Mouse (Mus musculus) forebrain, embryonic 13.5 days (tissue): ENCODE data around the gene Slc25a47. TPM values are rescaled to one million over a fixed set of nuclear protein-coding genes. Genes with fewer than 3 reads are reported as not detected.

Experiments
- ATAC-seq: fragments of 200-750 bp; cut with Nextera tagmentation; 2 replicates; pipeline ENCODE4 v1.8.0; 2017
- H3K27ac ChIP-seq: fragments of 300-500 bp; sonication (generic); 2 replicates; pipeline ENCODE4 v1.5.1; 2015; ENCODE audit warnings: inconsistent platforms, mild to moderate bottlenecking, moderate library complexity
- H3K27me3 ChIP-seq: fragments of 300-500 bp; sonication (generic); 2 replicates; pipeline ENCODE4 v1.6.1; 2015; ENCODE audit warnings: mild to moderate bottlenecking, inconsistent platforms
- H3K36me3 ChIP-seq: fragments of 300-500 bp; sonication (generic); 2 replicates; pipeline ENCODE4 v1.6.1; 2015; ENCODE audit warnings: mild to moderate bottlenecking, inconsistent platforms; ENCODE audit not compliant: poor library complexity, severe bottlenecking
- H3K4me1 ChIP-seq: fragments of 300-500 bp; sonication (generic); 2 replicates; pipeline ENCODE4 v1.6.1; 2015; ENCODE audit warnings: inconsistent platforms
- H3K4me2 ChIP-seq: fragments of 300-500 bp; sonication (generic); 2 replicates; pipeline ENCODE4 v1.6.1; 2015; ENCODE audit warnings: inconsistent platforms, mild to moderate bottlenecking, moderate library complexity
- H3K4me3 ChIP-seq: fragments of 300-500 bp; sonication (generic); 2 replicates; pipeline ENCODE4 v1.5.1; 2015; ENCODE audit warnings: mild to moderate bottlenecking, inconsistent platforms
- H3K9ac ChIP-seq: fragments of 300-500 bp; sonication (generic); 2 replicates; pipeline ENCODE4 v1.6.1; 2015; ENCODE audit warnings: mild to moderate bottlenecking, inconsistent platforms
- H3K9me3 ChIP-seq: fragments of 300-500 bp; sonication (generic); replicated peaks from 2 replicates; pipeline ENCODE4 v1.6.1; 2016; ENCODE audit warnings: inconsistent platforms
- WGBS: fragments of 180-500 bp; shearing (Covaris S2); methylation state at CpG from one replicate; pipeline ENCODE4 v1.1.7; 2015; 5-methylcytosine and 5-hydroxymethylcytosine counted together
- polyA plus RNA-seq: library from polyadenylated mRNA; unstranded; fragments of >200 nt; fragmentation: Nextera tagmentation; extraction: Ambion mirVana; gene quantifications from 2 replicates; pipeline ENCODE4 v1.2.1, GENCODE M21; 2015

The Slc25a47 gene
- polyA plus RNA-seq, 1 experiment from 2014 or later, result 15.6 TPM

- no peaks in the 10 kb centered on the region for H3K9me3 ChIP-seq
- H3K9ac ChIP-seq, result no peak overlapping the region
- no peak overlapping the region for H3K4me2 ChIP-seq
- peaks cover 11% of the 10 kb centered on the region; the same call in 1 of the 2 replicates for H3K4me1 ChIP-seq
- H3K27ac ChIP-seq, result no peak overlapping the region
- ATAC-seq, result no peak
- H3K27me3 ChIP-seq, result no peaks in the 10 kb centered on the region
- 90% methylated on average over 7 of the region's 7 CpGs for WGBS
- peaks cover 42% of the 10 kb centered on the region for H3K36me3 ChIP-seq
- no peak overlapping the region for H3K4me3 ChIP-seq
These were observed 25.5 kb upstream of the Slc25a47 start for GRCm38 (mm10) chr12:108810309-108810708.

DNA sequence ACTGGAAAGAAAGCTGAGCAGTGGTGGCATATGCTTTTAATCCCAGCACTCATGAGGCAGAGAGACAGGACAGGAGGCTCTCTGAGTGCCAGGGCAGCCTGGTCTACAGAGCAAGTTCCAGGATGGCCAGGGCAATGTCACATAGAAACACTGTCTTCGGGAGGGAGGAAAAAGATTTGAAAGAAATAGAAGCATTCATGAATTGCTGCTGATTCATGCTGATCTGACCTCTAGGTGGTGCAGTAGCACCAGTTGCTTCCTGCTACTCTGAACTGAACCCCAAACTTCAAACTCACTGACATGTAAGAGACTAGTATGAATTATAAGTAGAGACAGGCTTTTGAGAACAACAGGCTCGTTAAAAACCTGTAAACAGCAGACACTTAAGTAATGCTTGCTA lies 24.7 kb upstream of the Slc25a47 start:
- Histone ChIP-seq H3K36me3 (peaks cover 42% of the 10 kb centered on the region), H3K27ac (no peak overlapping the region), H3K9ac (no peak overlapping the region), H3K4me3 (no peak overlapping the region), H3K4me1 (peaks cover 11% of the 10 kb centered on the region; the same call in 1 of the 2 replicates), H3K9me3 (no peaks in the 10 kb centered on the region), H3K27me3 (no peaks in the 10 kb centered on the region), H3K4me2 (no peak overlapping the region)
- 58% methylated on average over 2 of the region's 2 CpGs for WGBS
- no peak for ATAC-seq

GRCm38 (mm10) chr12:108812463-108812862 lies 23.4 kb upstream of the Slc25a47 start:
- Histone ChIP-seq H3K27ac (no peak overlapping the region), H3K4me2 (no peak overlapping the region), H3K9me3 (no peaks in the 10 kb centered on the region), H3K27me3 (no peaks in the 10 kb centered on the region), H3K36me3 (peaks cover 46% of the 10 kb centered on the region), H3K4me1 (peaks cover 11% of the 10 kb centered on the region; the same call in 1 of the 2 replicates), H3K9ac (no peak overlapping the region), H3K4me3 (no peak overlapping the region)
- no peak for ATAC-seq
- 91% methylated on average over 6 of the region's 6 CpGs for WGBS

- no peak for ATAC-seq
- Histone ChIP-seq H3K4me3 (no peak overlapping the region), H3K4me1 (peaks cover 11% of the 10 kb centered on the region; the same call in 1 of the 2 replicates), H3K36me3 (peaks cover 48% of the 10 kb centered on the region), H3K4me2 (no peak overlapping the region), H3K27ac (no peak overlapping the region), H3K9me3 (no peaks in the 10 kb centered on the region), H3K27me3 (no peaks in the 10 kb centered on the region), H3K9ac (no peak overlapping the region)
- WGBS, result 94% methylated on average over 6 of the region's 6 CpGs
These were observed 21.4 kb upstream of the Slc25a47 start for GRCm38 (mm10) chr12:108814470-108814869.

- Histone ChIP-seq H3K9me3 (no peaks in the 10 kb centered on the region), H3K27me3 (no peaks in the 10 kb centered on the region)
- WGBS, result 87% methylated on average over 11 of the region's 11 CpGs
These were observed 19.3 kb upstream of the Slc25a47 start for GRCm38 (mm10) chr12:108816569-108816968.

DNA sequence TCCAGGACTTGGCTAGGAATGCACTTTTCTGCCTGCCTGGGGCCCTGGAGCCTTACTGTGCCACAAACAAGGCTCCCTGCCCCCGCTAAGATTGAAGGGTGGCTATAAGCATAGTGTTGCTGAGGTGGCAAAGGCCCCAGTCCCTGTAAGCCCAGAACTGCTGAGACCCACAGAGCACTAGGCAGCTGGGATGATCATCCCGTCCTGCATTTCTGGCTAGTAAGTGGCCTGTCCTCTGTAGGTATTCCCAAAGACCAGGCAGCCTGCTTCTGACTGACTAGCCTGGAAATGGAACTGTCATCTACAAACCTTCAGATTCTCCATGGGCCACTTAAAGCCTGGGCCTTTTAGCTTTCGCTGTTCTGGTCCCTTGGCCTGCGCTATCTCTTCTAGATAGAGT lies 15.4 kb upstream of the Slc25a47 start:
- H3K27me3 ChIP-seq, result no peaks in the 10 kb centered on the region
- H3K27ac ChIP-seq, result no peak overlapping the region
- H3K9me3 ChIP-seq, result no peaks in the 10 kb centered on the region
- no peak overlapping the region for H3K4me3 ChIP-seq
- peaks cover 30% of the 10 kb centered on the region for H3K36me3 ChIP-seq
- no peak for ATAC-seq
- H3K9ac ChIP-seq, result no peak overlapping the region
- no peak overlapping the region for H3K4me2 ChIP-seq
- WGBS, result 94% methylated on average over 4 of the region's 4 CpGs
- no peaks in the 10 kb centered on the region for H3K4me1 ChIP-seq

More at GRCm38 (mm10) chr12:108816569-108816968, 19.3 kb upstream of the Slc25a47 start:
- ATAC-seq, result no peak
- peaks cover 44% of the 10 kb centered on the region for H3K36me3 ChIP-seq
- H3K4me3 ChIP-seq, result no peak overlapping the region
- H3K4me1 ChIP-seq, result peaks cover 8% of the 10 kb centered on the region; the same call in 1 of the 2 replicates
- H3K4me2 ChIP-seq, result no peak overlapping the region
- no peak overlapping the region for H3K9ac ChIP-seq
- H3K27ac ChIP-seq, result no peak overlapping the region

- Histone ChIP-seq H3K9me3 (no peaks in the 10 kb centered on the region), H3K27ac (no peak overlapping the region), H3K4me2 (no peak overlapping the region), H3K4me3 (no peak overlapping the region), H3K36me3 (peaks cover 38% of the 10 kb centered on the region), H3K9ac (no peak overlapping the region), H3K4me1 (no peaks in the 10 kb centered on the region), H3K27me3 (no peaks in the 10 kb centered on the region)
- 68% methylated on average over 8 of the region's 8 CpGs for WGBS
- no peak for ATAC-seq
These were observed 12.8 kb upstream of the Slc25a47 start for GRCm38 (mm10) chr12:108823036-108823435.

DNA sequence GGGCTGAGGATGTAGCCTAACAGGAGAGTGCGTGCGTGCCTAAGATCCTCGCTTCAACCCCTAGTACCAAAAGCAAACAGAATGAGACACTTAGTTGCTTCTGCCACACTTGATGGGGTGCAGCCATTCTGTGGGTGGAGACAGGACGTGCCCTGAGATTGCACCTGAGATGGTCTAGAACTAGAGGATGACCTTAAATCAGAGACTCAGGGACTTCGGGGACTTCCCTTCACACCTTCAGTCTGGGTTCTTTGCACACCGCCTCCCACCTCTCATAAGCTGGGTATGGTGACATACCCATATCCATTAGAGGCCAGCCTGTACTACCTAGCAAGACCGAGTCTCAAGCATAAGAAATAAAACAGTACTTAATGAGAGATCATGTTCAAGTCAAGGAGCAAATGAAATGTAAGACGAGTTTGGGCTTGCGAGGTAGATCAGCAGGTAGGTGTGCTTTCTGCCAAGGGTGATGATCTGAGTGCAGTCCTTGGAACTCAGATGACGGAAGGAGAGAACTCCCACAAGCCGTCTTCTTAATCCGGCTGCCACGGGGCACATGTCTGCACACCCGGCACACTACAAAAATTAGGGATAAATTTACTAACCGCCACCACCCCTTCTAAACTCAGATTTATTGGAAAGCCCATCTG lies 11.5 kb upstream of the Slc25a47 start:
- H3K4me3 ChIP-seq, result no peak overlapping the region
- no peak overlapping the region for H3K27ac ChIP-seq
- peaks cover 35% of the 10 kb centered on the region for H3K36me3 ChIP-seq
- H3K9me3 ChIP-seq, result no peaks in the 10 kb centered on the region
- H3K9ac ChIP-seq, result no peak overlapping the region
- no peak overlapping the region for H3K4me2 ChIP-seq
- WGBS, result 92% methylated on average over 15 of the region's 15 CpGs
- no peaks in the 10 kb centered on the region for H3K4me1 ChIP-seq
- ATAC-seq, result no peak
- no peaks in the 10 kb centered on the region for H3K27me3 ChIP-seq

- WGBS, result 93% methylated on average over 13 of the region's 13 CpGs
- no peak overlapping the region for H3K9ac ChIP-seq
- H3K4me1 ChIP-seq, result no peaks in the 10 kb centered on the region
- H3K9me3 ChIP-seq, result no peaks in the 10 kb centered on the region
- no peaks in the 10 kb centered on the region for H3K27me3 ChIP-seq
- no peak overlapping the region for H3K27ac ChIP-seq
- H3K4me3 ChIP-seq, result no peak overlapping the region
- H3K4me2 ChIP-seq, result no peak overlapping the region
- ATAC-seq, result no peak
- peaks cover 33% of the 10 kb centered on the region for H3K36me3 ChIP-seq
These were observed 10.2 kb upstream of the Slc25a47 start for GRCm38 (mm10) chr12:108825561-108826224.

- 93% methylated on average over 19 of the region's 19 CpGs for WGBS
- no peak for ATAC-seq
- Histone ChIP-seq H3K4me2 (no peak overlapping the region), H3K9me3 (no peaks in the 10 kb centered on the region), H3K36me3 (peaks cover 33% of the 10 kb centered on the region), H3K27ac (no peak overlapping the region), H3K27me3 (no peaks in the 10 kb centered on the region), H3K9ac (no peak overlapping the region), H3K4me3 (no peak overlapping the region), H3K4me1 (no peaks in the 10 kb centered on the region)
These were observed 9.4 kb upstream of the Slc25a47 start for GRCm38 (mm10) chr12:108826282-108826957.

DNA sequence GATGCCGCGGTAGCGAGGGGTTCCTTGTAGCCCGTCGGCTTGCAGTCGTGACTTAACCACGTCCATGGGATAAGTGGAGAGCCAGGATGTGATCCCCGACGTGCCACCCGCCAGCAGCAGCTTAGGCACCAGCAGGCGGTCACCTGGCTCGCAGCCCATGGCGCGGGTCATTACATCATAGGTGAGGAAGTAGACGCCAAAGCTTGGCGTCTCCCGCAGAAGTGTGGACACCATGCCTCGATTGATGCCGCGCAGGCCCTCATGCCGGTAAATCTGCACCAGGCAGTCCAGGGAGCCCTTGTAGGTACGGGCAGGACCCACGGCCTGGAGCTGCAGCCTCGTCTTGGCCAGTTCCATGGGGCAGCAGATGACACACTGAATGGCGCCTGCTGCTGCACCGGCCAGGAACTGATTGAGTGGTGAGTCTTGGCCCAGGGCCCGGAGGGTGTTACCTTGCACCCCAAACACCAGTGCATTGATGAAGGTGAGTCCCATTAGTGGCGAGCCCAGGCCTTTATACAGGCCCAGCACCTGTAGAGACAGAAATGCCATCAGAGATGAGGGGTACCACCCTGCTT lies 8.8 kb upstream of the Slc25a47 start:
- H3K9me3 ChIP-seq, result no peaks in the 10 kb centered on the region
- peaks cover 3% of the 10 kb centered on the region for H3K4me1 ChIP-seq
- no peak for ATAC-seq
- WGBS, result 94% methylated on average over 28 of the region's 28 CpGs
- H3K36me3 ChIP-seq, result peaks cover 33% of the 10 kb centered on the region
- no peak overlapping the region for H3K4me2 ChIP-seq
- no peak overlapping the region for H3K9ac ChIP-seq
- H3K27me3 ChIP-seq, result no peaks in the 10 kb centered on the region
- no peak overlapping the region for H3K4me3 ChIP-seq
- H3K27ac ChIP-seq, result no peak overlapping the region

GRCm38 (mm10) chr12:108827641-108828040 lies 8.2 kb upstream of the Slc25a47 start:
- Histone ChIP-seq H3K4me3 (no peak overlapping the region), H3K9me3 (no peaks in the 10 kb centered on the region), H3K4me1 (peaks cover 7% of the 10 kb centered on the region), H3K36me3 (peaks cover 33% of the 10 kb centered on the region), H3K27ac (no peak overlapping the region), H3K9ac (no peak overlapping the region), H3K4me2 (no peak overlapping the region), H3K27me3 (no peaks in the 10 kb centered on the region)
- no peak for ATAC-seq
- 97% methylated on average over 6 of the region's 6 CpGs for WGBS
